Mouse (Mus musculus): ENCODE data around the gene Catsperg2. TPM values are rescaled to one million over a fixed set of nuclear protein-coding genes. Genes with fewer than 3 reads are reported as not detected.
"Not testable (repeated sequence)": the region's sequence is repeated elsewhere in the genome, so short reads cannot be mapped to it uniquely, and the experiment has no call there.

Catsperg2 gene
- polyA plus RNA-seq (2014; fragmentation: Nextera tagmentation; extraction: Ambion mirVana): not detected in 2 replicates

GRCm38 (mm10) chr7:29726860-29727259 lies at the start of gene Catsperg2:
TSS of gene Catsperg2 (minus strand) at chr7:29727032.
- H3K27ac ChIP-seq (ENCODE audit: low read length); H3K36me3 ChIP-seq (ENCODE audit: control insufficient read depth, insufficient read depth, low read length); H3K4me3 ChIP-seq (ENCODE audit: low read depth, low read length); H3K27me3 ChIP-seq (ENCODE audit: control insufficient read depth, insufficient read depth, low read length); H3K9ac ChIP-seq (replicated peaks; ENCODE audit: low read depth, low read length); H3K9me3 ChIP-seq (ENCODE audit: control insufficient read depth, low read depth, low read length); H3K4me1 ChIP-seq (ENCODE audit: control insufficient read depth, insufficient read depth, low read length); H3K4me2 ChIP-seq (replicated peaks; ENCODE audit: low read depth, low read length): not testable (repeated sequence)
- 61% methylated on average over 11 of the region's 11 CpGs for WGBS
- ATAC-seq (ENCODE audit: insufficient number of reproducible peaks, insufficient read depth, low FRiP score, low read depth): peak; percentile 28; the same call in 1 of the 2 replicates

GRCm38 (mm10) chr7:29776568-29776967 lies 49.7 kb upstream of the Catsperg2 start:
- Histone ChIP-seq H3K9me3 (ENCODE audit: control insufficient read depth, low read depth, low read length) (no peaks in the 10 kb centered on the region), H3K9ac (replicated peaks; ENCODE audit: low read depth, low read length) (no peak overlapping the region), H3K4me3 (ENCODE audit: low read depth, low read length) (no peak overlapping the region), H3K36me3 (ENCODE audit: control insufficient read depth, insufficient read depth, low read length) (peaks cover 58% of the 10 kb centered on the region), H3K4me1 (ENCODE audit: control insufficient read depth, insufficient read depth, low read length) (no peaks in the 10 kb centered on the region), H3K27ac (ENCODE audit: low read length) (no peak overlapping the region), H3K27me3 (ENCODE audit: control insufficient read depth, insufficient read depth, low read length) (no peaks in the 10 kb centered on the region), H3K4me2 (replicated peaks; ENCODE audit: low read depth, low read length) (no peak overlapping the region)
- ATAC-seq (ENCODE audit: insufficient number of reproducible peaks, insufficient read depth, low FRiP score, low read depth): no peak
- WGBS: 97% methylated on average over 19 of the region's 19 CpGs

GRCm38 (mm10) chr7:29774371-29774770 lies 47.5 kb upstream of the Catsperg2 start:
- Histone ChIP-seq H3K36me3 (ENCODE audit: control insufficient read depth, insufficient read depth, low read length) (peaks cover 60% of the 10 kb centered on the region), H3K27ac (ENCODE audit: low read length) (no peak overlapping the region)
- ATAC-seq (ENCODE audit: insufficient number of reproducible peaks, insufficient read depth, low FRiP score, low read depth): no peak

GRCm38 (mm10) chr7:29773503-29773902 lies 46.7 kb upstream of the Catsperg2 start:
- 0 out of 2 replicates have a peak, but pooled peaks cover 4% of the 10 kb centered on the region for H3K4me1 ChIP-seq (ENCODE audit: control insufficient read depth, insufficient read depth, low read length)
- H3K4me3 ChIP-seq (ENCODE audit: low read depth, low read length): no peak overlapping the region
- ATAC-seq (ENCODE audit: insufficient number of reproducible peaks, insufficient read depth, low FRiP score, low read depth): no peak
- no peak overlapping the region for H3K27ac ChIP-seq (ENCODE audit: low read length)
- H3K36me3 ChIP-seq (ENCODE audit: control insufficient read depth, insufficient read depth, low read length): peaks cover 54% of the 10 kb centered on the region
- H3K9ac ChIP-seq (replicated peaks; ENCODE audit: low read depth, low read length): no peak overlapping the region
- 87% methylated on average over 7 of the region's 7 CpGs for WGBS
- no peak overlapping the region for H3K4me2 ChIP-seq (replicated peaks; ENCODE audit: low read depth, low read length)
- no peaks in the 10 kb centered on the region for H3K27me3 ChIP-seq (ENCODE audit: control insufficient read depth, insufficient read depth, low read length)
- H3K9me3 ChIP-seq (ENCODE audit: control insufficient read depth, low read depth, low read length): no peaks in the 10 kb centered on the region

More at GRCm38 (mm10) chr7:29774371-29774770, 47.5 kb upstream of the Catsperg2 start:
- Histone ChIP-seq H3K9ac (replicated peaks; ENCODE audit: low read depth, low read length) (no peak overlapping the region), H3K4me2 (replicated peaks; ENCODE audit: low read depth, low read length) (no peak overlapping the region), H3K4me1 (ENCODE audit: control insufficient read depth, insufficient read depth, low read length) (0 out of 2 replicates have a peak, but pooled peaks cover 2% of the 10 kb centered on the region), H3K4me3 (ENCODE audit: low read depth, low read length) (no peak overlapping the region), H3K27me3 (ENCODE audit: control insufficient read depth, insufficient read depth, low read length) (no peaks in the 10 kb centered on the region), H3K9me3 (ENCODE audit: control insufficient read depth, low read depth, low read length) (no peaks in the 10 kb centered on the region)
- 89% methylated on average over 3 of the region's 3 CpGs for WGBS

- Histone ChIP-seq H3K4me3 (ENCODE audit: low read depth, low read length) (peak overlapping the region; percentile 58), H3K27me3 (ENCODE audit: control insufficient read depth, insufficient read depth, low read length) (no peaks in the 10 kb centered on the region), H3K27ac (ENCODE audit: low read length) (peak overlapping the region; percentile 87), H3K4me1 (ENCODE audit: control insufficient read depth, insufficient read depth, low read length) (peaks cover 4% of the 10 kb centered on the region; the same call in 1 of the 2 replicates), H3K4me2 (replicated peaks; ENCODE audit: low read depth, low read length) (peak overlapping the region; percentile 59), H3K36me3 (ENCODE audit: control insufficient read depth, insufficient read depth, low read length) (peaks cover 13% of the 10 kb centered on the region), H3K9me3 (ENCODE audit: control insufficient read depth, low read depth, low read length) (no peaks in the 10 kb centered on the region), H3K9ac (replicated peaks; ENCODE audit: low read depth, low read length) (peak overlapping the region; percentile 52)
- WGBS: 6% methylated on average over 10 of the region's 10 CpGs
- ATAC-seq (ENCODE audit: insufficient number of reproducible peaks, insufficient read depth, low FRiP score, low read depth): no peak
Measured at GRCm38 (mm10) chr7:29768980-29769379, 42.1 kb upstream of the Catsperg2 start.

- H3K9ac ChIP-seq (replicated peaks; ENCODE audit: low read depth, low read length): peak within 1 kb of the TSS; percentile 52
- peak; percentile 94 for ATAC-seq (ENCODE audit: insufficient number of reproducible peaks, insufficient read depth, low FRiP score, low read depth)
- H3K9me3 ChIP-seq (ENCODE audit: control insufficient read depth, low read depth, low read length): no peaks in the 10 kb centered on the region
- peak within 1 kb of the TSS; percentile 87 for H3K27ac ChIP-seq (ENCODE audit: low read length)
- H3K36me3 ChIP-seq (ENCODE audit: control insufficient read depth, insufficient read depth, low read length): peaks cover 6% of the 10 kb centered on the region
- H3K4me1 ChIP-seq (ENCODE audit: control insufficient read depth, insufficient read depth, low read length): peaks cover 4% of the 10 kb centered on the region; the same call in 1 of the 2 replicates
- H3K27me3 ChIP-seq (ENCODE audit: control insufficient read depth, insufficient read depth, low read length): no peaks in the 10 kb centered on the region
- under 1% methylated on average over 32 of the region's 32 CpGs for WGBS
- H3K4me2 ChIP-seq (replicated peaks; ENCODE audit: low read depth, low read length): peak within 1 kb of the TSS; percentile 59
- H3K4me3 ChIP-seq (ENCODE audit: low read depth, low read length): peak within 1 kb of the TSS; percentile 58
Measured at GRCm38 (mm10) chr7:29768090-29768900, 41.5 kb upstream of the Catsperg2 start, which contains the start of gene Zfp84. TSS of gene Zfp84 (plus strand) at chr7:29768552.

GRCm38 (mm10) chr7:29767058-29767686 lies 40.3 kb upstream of the Catsperg2 start:
- Histone ChIP-seq H3K9me3 (ENCODE audit: control insufficient read depth, low read depth, low read length) (no peaks in the 10 kb centered on the region), H3K4me3 (ENCODE audit: low read depth, low read length) (peak overlapping the region; percentile 58), H3K4me1 (ENCODE audit: control insufficient read depth, insufficient read depth, low read length) (peaks cover 4% of the 10 kb centered on the region; the same call in 1 of the 2 replicates), H3K27me3 (ENCODE audit: control insufficient read depth, insufficient read depth, low read length) (no peaks in the 10 kb centered on the region), H3K4me2 (replicated peaks; ENCODE audit: low read depth, low read length) (peak overlapping the region; percentile 59), H3K27ac (ENCODE audit: low read length) (peak overlapping the region; percentile 28; the same call in 1 of the 2 replicates), H3K9ac (replicated peaks; ENCODE audit: low read depth, low read length) (peak overlapping the region; percentile 19), H3K36me3 (ENCODE audit: control insufficient read depth, insufficient read depth, low read length) (peaks cover 2% of the 10 kb centered on the region; the same call in 1 of the 2 replicates)
- WGBS: under 1% methylated on average over 15 of the region's 15 CpGs
- peak; percentile 67 for ATAC-seq (ENCODE audit: insufficient number of reproducible peaks, insufficient read depth, low FRiP score, low read depth)

GRCm38 (mm10) chr7:29764702-29765101 lies 37.9 kb upstream of the Catsperg2 start:
- no peaks in the 10 kb centered on the region for H3K27me3 ChIP-seq (ENCODE audit: control insufficient read depth, insufficient read depth, low read length)
- no peak for ATAC-seq (ENCODE audit: insufficient number of reproducible peaks, insufficient read depth, low FRiP score, low read depth)
- WGBS: 80% methylated on average over 7 of the region's 7 CpGs

More at GRCm38 (mm10) chr7:29764702-29765101, 37.9 kb upstream of the Catsperg2 start:
- no peak overlapping the region for H3K4me3 ChIP-seq (ENCODE audit: low read depth, low read length)
- no peaks in the 10 kb centered on the region for H3K9me3 ChIP-seq (ENCODE audit: control insufficient read depth, low read depth, low read length)
- peaks cover 4% of the 10 kb centered on the region; the same call in 1 of the 2 replicates for H3K4me1 ChIP-seq (ENCODE audit: control insufficient read depth, insufficient read depth, low read length)
- H3K36me3 ChIP-seq (ENCODE audit: control insufficient read depth, insufficient read depth, low read length): no peaks in the 10 kb centered on the region
- no peak overlapping the region for H3K9ac ChIP-seq (replicated peaks; ENCODE audit: low read depth, low read length)
- H3K27ac ChIP-seq (ENCODE audit: low read length): no peak overlapping the region
- H3K4me2 ChIP-seq (replicated peaks; ENCODE audit: low read depth, low read length): no peak overlapping the region

Data from stomach, embryonic 14.5 days (tissue).